Mouse (Mus musculus) thymus, postnatal 25 days (tissue): ENCODE results near the gene Cir1.

Source experiments
- DNase-seq: peaks from one replicate; pipeline ENCODE4 v3.0.0; 2022

Cir1 gene

DNA sequence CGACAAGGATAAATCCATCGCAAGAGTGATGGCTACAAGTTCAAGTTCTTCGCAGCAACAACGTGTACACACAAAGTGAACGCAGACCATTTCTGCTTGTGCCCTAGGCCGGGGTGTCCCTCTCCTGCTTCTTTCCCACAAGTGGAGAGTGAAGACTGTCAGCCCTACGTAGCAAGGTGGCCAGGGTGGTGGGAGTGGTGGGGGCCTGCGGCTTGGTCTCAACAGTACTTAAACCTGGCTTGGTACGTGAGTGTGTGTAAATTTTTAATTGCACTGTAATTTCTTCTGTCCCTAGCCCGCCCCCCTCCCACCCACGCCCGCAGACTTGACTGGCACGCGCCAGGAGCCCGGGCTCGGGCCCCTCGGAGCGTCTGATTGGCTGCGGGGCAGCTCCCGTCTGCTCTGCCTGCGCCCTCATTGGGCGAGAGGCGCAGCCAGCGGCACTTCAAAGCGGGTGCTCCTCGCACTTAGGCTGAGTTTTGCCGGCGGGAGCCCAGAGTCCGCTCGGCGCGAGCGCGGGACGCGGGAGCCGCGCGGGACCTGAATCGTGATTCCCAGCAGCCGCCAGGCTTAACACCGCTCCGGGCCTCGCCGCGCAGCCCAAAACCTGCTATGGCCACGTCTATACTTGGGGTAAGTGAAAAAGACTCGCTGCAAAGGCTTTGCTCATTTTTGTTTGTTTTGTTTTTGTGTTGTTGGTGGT lies 40.9 kb downstream of the Cir1 start, which contains the start of gene Sp9:
Gene Sp9, plus strand, starts transcription at position 467 of the 703 bp plus-strand sequence.
- peak; percentile 79 for DNase-seq

DNA sequence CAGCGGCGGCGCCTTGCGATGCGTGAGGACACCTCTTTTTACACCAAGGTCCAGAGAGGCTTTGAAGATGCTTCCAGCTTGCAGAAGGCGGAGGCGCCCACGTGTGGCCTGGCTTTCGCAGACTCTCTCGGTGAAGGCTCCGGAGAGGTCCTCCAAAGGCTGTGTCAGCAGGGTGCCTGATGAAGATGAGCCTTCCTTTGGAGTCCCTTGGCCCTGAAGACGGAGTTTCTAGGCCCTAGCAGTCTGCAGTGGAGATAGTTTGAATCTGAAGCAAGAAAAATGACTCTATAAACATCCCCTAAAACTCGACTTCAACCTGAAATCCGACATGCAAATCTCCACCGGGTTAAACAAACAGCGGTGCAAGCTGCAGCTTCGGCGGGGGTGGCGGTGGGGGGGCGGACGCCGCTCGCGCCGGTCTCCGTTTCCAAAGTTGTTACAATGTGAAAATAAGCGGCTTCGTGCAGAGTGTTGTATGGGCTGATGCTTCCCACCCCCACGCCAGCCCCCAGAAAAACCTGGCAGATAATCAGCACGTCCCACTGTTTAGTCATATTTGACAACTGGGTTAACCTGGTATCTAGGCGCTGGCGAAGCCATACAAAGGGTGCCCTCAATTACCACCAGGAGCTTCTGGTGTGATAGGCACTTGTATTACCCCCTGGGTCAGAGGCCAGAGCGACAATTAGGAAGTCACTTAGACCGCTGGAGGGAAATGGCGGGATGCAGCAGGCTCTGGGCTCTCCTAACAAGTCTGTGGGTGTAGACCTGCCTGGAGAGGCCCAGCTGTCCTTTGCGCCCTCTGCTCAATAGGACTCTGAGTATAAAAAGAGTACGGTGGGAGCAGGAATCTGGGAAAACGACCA lies 41.7 kb downstream of the Cir1 start:
- peak; percentile 22 for DNase-seq

- no peak for DNase-seq
These were observed 42.4 kb downstream of the Cir1 start for GRCm38 (mm10) chr2:73270071-73270592.

GRCm38 (mm10) chr2:73269666-73270065 lies 42.8 kb downstream of the Cir1 start:
- DNase-seq: no peak

GRCm38 (mm10) chr2:73268836-73269395 lies 43.6 kb downstream of the Cir1 start:
- DNase-seq: no peak

DNA sequence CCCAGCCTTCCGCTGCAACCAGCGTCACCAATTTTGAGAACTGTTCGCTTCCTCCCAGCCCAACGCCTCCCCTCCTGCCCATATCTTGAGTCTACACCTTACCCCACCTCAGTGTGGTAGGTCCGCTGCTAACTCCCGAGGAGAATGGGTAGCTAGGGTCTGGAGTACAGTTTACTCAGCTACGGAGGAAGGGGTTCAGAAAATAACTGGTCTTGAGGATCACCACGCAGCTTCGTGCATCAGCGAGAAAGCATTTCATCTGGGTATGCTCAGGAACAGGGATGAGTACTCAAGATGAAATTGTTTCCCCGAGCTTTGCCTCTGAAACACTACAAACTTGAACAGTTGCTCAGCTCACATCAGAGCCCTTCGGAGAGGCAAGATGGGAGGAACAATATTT lies 44.2 kb downstream of the Cir1 start:
- no peak for DNase-seq

DNA sequence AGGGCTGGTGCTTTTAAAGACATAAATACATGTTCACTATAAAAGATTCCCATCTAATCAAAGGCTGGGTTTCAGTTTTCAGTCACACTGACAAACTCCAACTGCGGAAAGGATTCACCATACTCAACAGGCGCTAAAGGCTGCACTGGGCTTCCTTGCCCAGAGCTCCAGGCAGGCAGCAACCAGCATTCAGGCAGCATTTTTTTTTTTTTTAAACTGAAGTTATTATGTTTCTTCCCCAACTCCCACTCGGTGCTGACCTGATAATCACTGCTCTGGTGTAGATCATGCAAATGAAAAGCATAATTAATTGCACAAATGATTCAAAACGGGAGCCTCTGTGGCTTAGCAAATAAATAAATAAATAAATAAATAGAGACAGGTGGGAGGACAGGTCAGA lies 44.7 kb downstream of the Cir1 start:
- no peak for DNase-seq

DNA sequence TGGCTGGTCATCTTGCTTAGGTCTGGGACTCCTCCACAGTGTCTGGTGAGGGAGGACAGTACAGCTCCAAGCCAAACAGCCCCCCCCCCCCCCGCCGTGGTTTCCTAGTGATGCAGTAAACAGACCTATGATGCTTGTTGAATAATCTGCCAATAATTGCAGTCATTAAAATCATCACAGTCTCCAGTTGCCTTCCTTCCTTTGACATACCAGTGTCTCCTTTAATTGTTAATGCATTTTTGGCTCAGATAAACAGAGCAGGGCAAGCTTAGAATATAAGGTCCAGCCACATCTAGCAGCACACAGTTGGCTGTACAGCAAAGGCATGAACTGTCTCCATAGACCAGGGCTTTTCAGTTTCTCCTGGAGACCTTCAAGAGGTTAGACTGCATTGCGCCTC lies 45.3 kb downstream of the Cir1 start:
- DNase-seq: no peak

DNA sequence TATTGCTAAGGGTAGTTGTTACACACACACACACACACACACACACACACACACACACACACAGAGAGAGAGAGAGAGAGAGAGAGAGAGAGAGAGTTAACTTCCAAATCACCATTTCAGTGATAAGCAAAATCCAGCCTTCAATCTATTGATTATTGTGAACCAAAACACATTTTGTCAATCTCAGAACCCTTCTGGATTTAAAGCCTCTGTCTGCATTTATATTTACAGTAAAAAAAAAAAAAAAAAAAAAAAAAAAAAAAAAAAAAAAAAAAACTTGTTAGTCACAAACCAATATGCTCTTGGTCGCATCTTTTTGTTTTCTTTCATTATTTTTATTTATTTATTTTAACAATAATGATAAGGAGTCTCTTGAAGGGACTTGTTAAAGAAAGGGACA lies 45.9 kb downstream of the Cir1 start:
- DNase-seq: no peak

GRCm38 (mm10) chr2:73266011-73266410 lies 46.5 kb downstream of the Cir1 start:
- no peak for DNase-seq

DNA sequence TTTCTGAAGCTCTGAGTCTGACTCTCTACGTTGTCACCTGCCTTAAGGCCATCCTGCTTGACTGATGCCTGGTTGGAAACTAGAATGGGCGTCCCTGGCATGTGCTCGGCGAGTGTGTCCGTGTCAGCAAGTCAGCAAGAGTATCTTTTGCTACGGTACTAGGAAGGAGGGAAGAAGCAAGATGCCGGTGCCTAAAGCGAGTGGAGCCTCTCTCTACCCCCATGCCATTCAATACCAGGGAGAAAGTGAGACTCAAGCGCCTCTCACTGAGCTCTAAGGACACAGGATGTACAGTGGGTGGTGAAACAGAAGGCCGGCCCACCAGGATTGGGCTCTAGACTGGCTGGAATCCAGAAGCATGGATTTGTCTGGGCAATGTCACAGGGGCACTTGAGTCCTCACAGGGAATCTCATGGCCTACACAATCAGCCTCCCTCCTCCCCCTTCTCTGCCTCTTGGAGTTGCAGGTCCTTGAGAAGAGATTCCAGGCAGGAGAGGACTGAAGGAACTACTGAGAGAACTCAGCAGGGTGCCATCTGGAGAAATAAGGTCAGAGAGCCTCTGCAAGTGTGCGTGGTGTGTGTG lies 47.8 kb downstream of the Cir1 start:
- no peak for DNase-seq

GRCm38 (mm10) chr2:73263794-73264610 lies 48.5 kb downstream of the Cir1 start:
- DNase-seq: no peak

GRCm38 (mm10) chr2:73263172-73263765 lies 49.2 kb downstream of the Cir1 start:
- DNase-seq: no peak

GRCm38 (mm10) chr2:73248701-73249100 lies 63.8 kb downstream of the Cir1 start:
- no peak for DNase-seq

- DNase-seq: no peak
These were observed 71.2 kb downstream of the Cir1 start for GRCm38 (mm10) chr2:73241299-73241698.
